Mouse (Mus musculus): Measurements from ENCODE around the gene Foxn3.
A peak's percentile ranks its signal among the peaks of the same experiment; 100 is the strongest.
"Not testable (repeated sequence)": the region's sequence is repeated elsewhere in the genome, so short reads cannot be mapped to it uniquely, and the experiment has no call there.

Foxn3 gene

DNA sequence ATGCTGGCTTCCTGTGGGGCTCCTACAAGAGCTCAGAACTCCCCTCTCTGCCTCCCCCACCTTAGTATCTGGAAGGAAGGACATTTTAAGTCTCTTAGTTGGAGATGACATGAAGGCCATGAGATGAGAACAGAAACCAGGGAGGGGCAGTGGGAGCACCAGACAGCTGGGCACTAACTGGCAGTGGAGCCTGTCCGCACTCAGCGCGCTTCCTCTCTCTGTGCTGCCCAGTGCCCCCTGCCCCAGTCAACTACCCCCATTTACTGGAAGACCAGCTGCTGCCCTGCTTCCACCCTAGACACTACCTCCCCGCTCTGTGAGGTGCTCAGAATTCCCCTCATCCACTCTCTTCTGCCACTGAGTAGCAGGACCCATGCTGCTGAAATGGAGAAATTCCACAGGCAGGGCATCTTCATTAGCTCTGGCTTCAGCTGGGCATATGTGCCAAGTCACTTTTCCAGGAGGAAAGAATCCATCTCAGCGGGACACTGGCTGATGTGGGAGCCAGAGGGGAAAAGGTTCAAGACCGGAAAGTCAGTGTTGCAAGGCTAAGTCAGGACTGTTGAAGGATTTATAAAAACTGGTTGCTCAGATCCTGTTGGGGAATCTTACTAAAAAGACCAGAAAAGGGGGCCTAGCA, 335.9 kb downstream of the Foxn3 start:
- no peak for DNase-seq (ENCODE audit: low read depth, low spot score)

DNA sequence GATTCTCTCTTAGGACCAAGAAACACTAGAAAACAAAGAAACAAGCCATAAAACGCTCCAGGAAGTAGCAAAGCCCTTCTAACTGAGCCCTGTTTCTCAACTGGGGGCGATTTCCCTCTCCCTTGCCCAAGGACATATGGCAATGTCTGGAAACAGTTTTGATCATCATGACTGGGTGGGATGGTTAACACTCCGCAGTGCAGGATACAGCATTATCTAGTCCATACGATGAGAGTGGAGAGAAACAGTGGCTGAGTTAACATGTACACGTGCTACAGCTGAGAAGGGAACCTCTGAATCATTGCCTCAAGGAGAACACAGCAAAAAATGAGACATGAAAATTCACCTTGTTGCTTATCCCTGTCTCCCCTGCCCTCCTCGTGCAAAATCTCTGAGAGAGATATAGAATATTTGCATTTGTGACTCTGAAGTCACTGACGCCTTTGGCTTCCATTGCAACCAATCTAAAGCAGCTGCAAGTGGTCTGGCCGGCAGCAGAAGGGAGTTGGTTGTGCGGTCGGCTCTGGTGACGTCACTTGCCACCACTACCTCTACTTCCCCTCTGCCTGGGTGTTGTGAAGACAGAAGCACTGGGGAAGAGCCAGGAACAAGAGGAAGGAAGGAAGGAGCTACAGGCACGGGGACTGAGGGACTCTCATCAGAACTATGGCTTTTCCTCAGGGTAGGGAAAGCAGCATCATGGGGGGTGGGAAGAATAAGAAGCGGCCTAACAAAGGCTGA, 338.3 kb downstream of the Foxn3 start:
- no peak for DNase-seq (ENCODE audit: low read depth, low spot score)

DNA sequence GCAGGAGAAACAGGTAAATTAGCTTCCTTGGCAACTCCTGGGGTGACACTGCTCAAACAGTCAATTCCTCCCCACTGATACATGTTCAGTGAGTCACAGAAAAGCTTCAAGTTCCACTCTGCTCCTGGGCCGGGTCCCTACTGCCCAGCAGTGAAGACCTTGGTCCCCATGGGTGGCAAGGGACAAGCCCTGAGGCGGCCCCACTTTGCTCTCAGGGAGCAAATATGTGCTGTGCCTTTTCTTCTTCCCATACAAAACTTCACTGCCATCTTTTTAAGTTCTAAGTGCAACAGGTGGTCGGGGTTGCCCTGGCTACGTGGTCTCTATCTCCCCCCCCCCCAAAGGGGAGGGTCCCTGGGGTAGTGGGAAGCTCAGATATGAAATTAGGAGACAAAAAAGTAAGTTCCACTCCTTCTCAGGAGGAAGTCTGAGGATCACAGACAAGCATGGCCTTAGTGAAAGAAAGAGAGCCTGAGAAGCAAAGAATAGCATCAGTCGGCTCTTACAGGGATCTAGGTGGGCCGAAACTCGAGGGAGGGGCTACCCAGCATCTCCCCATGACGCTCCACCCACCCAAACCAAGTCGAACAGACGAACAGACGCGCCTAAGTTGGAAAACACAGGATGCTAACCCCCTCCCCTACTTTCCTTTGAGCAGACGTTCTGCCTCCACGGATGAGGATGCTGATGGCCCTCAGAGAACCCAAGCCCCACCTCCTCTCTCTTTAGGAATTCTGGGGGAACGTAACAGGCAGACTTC, 342.1 kb downstream of the Foxn3 start:
- no peak for DNase-seq (ENCODE audit: low read depth, low spot score)

DNA sequence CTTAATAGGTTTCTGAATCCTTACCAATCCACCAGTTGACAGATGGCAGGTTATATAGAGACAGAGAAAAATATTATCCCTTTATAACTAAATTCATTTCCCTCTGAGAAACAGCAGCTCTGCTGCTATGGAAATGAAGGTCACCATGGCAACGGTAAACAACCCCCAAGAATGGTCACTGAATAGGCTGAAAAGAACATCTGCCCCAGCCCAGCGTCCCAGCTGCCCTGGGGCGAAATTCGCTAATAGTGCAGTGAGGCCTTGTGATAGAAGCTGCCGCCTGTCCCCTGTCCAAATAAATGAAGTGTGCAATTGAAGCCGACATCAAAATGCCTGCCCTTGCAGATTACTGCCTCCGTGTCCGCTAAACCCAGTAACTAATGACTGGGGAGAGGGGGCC, 343.0 kb downstream of the Foxn3 start:
- DNase-seq (ENCODE audit: low read depth, low spot score), result no peak

DNA sequence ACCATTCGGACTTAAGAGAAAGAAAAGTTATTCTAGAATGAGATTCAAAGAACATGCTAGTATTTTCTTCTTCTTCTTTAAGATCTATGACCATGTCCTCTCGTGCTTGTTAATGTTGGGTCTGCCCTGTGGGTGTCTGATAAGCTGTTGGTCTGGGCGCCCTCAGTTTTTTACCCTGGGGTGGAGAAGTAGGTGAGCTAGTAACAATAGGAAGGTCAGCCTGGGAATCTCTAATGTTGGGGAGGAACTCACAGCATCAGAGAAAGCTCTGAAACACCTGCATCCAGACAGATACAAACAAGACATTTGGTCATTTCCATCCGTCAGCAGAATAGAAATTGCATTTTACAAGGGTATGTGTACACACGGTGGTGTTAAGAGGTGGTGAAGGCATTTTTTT, 343.6 kb downstream of the Foxn3 start:
- DNase-seq (ENCODE audit: low read depth, low spot score), result no peak

DNA sequence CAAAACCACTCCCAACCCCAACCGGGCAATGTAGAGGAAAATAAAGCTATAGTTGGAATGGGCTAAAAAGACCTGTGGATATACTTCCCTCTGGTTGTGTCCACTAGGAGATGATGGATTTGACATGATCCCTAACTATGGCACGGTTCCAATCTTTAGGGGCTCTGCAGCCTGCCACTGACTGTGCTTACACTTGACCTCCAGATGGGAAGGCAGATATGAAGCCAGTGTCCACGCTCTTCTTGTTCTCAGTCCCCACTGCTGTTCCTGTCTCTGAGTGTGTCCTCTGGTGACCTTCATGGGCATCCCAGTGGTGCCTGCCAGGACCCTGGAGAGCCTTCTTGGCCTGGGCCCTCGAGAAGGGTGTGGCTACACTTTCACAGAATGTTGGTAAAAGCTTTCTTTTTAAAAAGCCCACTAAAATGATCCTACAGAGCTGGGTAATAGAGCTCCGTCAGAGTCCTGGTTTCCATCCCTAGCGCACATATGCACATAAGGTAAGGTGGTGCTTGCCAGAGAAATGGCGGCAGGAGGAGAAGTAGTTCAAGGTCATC, 346.2 kb downstream of the Foxn3 start:
- DNase-seq (ENCODE audit: low read depth, low spot score), result no peak

DNA sequence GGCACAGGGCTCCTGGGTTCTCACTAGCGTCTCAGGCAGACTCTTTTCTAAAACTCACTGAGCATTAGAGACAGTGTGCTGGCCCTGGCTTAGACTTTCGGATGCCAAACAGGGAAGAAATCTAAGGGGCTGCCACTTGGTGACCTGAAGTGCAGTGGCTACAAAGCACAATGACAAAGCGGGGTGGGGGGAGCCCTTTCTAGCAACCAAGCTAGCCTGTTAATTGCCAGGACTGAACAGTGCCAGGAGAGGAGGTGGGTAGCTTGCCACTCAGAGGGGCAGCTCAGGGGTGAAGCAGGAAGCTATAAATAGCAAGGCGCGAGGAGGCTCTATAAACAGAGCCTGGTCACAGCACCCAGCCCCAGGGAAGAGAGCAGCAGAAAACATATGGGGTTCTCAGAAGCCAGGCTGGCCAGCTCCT, 347.0 kb downstream of the Foxn3 start:
- no peak for DNase-seq (ENCODE audit: low read depth, low spot score)

DNA sequence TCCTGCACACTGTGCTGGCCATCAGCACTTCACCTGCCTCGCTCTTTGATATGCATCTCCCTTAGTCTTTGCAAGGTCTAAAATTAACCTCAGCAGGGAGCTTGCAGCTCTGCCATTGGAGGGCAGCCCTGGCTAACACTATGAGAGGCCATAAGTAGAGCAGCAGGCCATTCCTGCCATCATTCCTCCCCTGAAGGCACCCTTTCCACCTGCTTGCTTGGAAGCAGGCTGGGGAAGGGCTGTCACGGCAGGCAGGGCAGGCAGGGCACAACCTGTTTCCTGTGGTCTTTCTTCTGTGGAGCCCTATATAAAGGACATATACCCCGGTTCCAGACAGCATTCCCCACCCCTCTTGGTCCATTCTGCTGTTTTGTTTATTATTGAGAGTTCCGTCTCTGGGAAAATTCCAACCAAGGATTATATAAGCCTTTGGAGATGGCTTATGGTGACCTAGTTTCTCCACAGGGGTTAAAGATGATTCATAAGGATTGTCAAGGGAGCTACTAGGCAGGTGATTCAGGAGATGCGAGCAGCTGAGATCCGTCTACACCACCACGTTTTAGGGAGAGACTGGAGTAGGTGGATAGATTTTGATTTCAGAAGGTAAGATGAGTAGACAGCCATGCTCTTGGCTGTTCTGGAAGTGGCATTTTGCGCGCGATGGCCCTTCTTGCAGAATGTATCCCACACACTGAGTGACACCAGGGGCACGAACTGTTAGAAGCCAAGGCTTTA, 347.7 kb downstream of the Foxn3 start:
- DNase-seq (ENCODE audit: low read depth, low spot score), result no peak

DNA sequence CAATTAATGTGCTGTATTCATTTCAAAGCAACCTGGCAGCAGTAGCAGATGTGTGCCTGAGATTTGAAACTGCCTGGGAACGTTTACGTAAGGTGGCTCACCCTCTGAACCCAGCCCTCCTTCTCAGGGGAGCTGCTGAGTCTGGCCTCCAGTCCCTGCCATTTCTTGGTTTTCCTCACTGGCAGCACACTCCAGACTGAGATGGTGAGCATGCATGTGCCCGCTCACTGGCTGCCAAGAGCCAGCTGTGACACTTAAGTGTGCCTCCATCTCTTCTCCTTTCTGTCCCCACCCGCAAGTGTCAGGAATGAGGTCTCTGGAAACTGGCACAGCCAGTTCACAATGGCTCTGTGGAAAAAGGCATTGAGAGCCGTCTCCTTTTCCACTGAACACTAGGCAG, 349.3 kb downstream of the Foxn3 start:
- DNase-seq (ENCODE audit: low read depth, low spot score), result no peak

DNA sequence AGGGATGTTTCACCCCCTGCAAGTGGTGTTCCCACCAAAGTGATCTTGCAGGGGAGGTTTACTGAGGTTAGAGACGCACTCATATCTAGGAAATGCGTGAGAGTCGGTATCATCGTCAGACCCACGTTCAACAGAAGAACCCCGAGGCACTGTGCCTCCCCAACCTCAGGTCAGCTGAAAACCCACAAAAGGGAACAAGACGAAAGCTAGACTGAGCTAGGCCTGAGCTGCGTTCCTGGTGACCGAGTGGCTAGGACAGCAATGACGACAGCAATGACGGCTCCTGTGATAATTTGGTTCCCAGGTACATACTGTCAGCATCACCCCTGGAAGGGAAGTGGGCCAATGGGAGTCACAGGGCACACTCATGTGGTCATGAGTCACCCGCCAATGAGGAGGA, 350.2 kb downstream of the Foxn3 start:
- DNase-seq (ENCODE audit: low read depth, low spot score), result no peak

DNA sequence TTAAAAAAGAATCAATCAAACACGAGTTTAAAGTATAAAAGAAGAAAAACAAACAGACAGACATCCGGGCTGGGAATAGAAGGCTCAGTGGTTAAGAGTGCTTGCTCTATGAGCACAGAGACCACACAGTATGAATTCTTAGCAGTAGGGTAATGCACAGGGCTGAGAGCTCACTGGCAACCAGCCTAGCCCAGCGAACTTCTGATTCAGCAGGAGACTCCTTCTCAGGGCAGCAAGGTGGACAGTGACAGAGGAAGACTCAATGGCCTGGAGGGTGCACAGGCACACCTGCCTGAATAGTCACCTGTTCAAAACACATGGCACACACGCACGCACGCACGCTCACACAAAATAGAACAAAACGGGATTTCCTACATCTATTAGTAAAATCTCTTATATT, 353.6 kb downstream of the Foxn3 start:
- no peak for DNase-seq (ENCODE audit: low read depth, low spot score)

DNA sequence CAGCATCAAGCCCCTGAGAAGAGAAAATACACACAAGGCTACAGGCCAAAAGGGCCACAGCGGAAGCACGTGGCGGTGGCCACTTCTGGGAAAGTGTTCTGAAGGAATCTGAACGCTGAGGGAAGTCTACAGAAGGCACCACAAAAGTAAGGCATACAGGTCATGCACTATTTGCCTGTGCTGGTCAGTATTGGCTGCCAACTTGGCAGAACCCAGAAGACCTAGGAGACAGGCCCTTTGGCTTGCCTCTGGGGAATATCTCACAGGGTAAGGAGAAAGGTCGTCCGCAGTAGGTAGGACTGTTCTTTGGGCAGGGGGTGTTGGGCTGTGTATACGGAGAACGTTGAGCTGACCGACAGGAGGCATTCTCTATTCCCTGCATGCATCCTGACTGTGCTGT, 355.1 kb downstream of the Foxn3 start:
- no peak for DNase-seq (ENCODE audit: low read depth, low spot score)

DNA sequence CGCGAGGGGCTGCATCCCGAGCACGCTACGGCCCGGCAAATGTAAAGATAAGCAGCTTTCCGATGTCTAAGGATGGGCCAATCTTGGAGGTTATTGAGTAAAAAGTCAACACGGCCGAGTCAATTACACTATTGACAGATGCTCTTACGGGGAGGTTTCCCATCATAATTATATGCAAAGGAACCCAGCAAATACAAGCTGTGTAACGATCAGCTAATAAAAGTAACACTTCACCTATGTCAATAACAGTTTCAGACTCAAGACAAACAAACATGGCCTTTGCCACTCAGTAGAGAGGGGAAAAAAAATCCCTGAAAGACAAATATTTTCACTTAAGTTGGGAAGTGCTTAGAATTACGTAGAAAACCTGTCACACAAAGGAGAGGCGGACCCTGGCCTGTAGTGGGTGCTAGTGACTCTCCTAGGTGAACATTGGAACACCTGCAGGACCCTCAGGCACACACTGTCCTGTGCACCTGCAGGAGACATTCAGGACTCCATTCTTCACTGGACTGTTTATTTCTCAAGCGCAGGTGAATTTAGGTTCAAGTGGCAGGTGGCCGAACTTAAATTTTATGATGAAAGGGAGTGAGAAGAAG, 356.3 kb downstream of the Foxn3 start:
- peak; percentile 52 for DNase-seq (ENCODE audit: low read depth, low spot score)

DNA sequence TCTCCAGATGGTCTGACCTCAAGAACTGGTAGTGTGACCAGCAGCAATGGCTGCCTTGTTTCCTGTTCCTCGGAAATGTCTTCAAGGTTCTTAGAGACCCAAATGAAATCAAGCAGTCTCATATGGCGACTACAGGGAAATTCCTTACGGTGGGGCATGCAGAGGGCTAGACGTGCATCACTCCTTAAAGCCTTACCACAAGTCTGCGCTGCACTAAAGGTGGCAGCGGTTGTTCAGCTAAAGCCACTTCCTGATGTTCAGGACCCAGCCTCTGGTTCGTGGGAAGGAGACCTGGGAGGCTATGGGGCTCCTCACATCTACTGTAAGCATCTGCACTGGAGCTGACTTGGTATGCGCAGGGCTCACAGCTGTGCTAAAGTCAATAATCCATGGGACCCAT, 357.6 kb downstream of the Foxn3 start:
- no peak for DNase-seq (ENCODE audit: low read depth, low spot score)

DNA sequence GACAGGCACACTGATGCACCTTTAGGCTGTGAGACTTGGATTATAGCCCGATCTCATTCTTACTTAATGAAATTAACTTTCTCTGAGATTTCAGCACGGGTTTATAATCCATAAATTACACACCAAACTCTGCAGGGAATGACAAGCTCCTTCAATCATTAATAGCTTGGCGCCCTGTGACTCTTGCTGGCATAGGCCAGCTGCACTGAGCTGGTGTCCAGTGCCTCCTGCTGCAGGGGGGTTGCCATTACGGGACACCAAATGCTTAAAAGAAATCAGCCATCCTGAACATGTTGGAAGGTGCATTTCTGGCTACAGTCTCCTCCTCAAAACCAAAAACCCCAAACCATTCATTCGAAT, 364.3 kb downstream of the Foxn3 start:
- DNase-seq (ENCODE audit: low read depth, low spot score), result no peak

DNA sequence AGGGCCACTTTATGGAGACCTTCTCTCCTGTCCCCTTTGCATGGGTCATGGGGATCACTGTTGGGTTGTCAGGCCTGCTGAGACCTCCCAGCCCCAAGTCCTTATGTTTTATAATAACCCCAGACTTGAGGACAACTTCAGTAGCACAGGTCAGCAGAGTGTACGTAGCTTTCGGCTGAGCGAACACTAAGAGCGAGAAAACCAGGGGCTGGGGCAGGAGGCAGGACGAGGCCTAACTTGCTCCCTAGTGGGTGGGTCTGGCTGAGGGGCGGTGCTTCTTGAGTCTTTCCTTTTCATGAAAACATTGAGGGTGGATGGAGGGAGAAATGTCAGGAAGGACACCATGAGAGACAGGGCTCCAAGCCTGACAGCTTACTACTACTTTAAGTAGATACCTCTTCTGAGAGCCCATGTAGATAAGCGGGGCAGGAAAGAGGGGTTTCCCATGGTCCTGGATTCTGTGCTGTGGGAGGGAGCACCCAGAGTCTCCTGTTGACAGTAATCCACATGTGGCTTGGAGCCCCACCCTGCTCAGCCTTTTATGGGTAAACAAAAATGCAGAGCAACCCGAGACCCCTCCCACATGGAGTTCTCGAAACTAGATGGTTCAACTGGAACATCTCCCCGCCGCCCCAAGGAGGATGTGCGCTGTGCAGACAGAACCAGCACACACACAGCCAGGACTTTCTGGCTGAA, 364.8 kb downstream of the Foxn3 start:
- DNase-seq (ENCODE audit: low read depth, low spot score), result no peak

DNA sequence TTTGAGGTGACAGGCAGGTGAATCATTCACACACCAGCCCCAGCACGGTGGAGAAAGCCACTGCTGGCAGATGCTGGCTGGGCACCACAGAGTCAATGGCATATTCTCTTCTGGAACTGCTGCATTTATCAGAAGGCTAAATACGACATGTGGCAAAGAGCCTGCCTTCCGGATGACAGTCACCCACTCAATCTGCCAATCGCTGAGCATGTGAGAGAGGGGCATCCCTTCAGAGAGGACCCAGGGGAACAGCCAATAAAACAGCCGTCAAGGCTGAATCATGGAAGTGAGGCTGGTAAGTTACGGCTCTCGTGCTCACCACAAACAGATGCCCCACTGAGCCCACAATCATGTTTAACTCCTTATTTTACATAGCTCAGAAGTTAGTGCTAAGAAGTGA, 366.4 kb downstream of the Foxn3 start:
- no peak for DNase-seq (ENCODE audit: low read depth, low spot score)

DNA sequence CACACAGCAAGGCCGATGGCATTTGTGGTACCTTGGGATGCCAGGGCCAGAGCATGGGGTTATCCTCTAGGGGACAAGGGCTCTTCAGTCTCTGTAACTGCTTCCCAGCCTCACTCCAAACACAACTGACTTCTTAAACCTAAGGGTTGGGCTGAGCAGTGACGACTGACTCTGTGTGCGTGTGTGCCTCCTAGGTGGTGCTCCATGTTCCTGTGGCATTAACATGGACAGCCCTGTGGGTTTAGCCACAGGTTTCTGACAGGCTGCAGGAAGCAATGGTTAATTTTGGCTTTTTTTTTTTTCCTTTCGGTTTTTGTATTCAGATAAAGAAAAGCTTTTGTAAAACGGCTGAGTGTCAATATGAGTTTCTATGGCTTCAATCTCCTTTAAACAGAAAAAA, 367.7 kb downstream of the Foxn3 start:
- DNase-seq (ENCODE audit: low read depth, low spot score), result no peak

DNA sequence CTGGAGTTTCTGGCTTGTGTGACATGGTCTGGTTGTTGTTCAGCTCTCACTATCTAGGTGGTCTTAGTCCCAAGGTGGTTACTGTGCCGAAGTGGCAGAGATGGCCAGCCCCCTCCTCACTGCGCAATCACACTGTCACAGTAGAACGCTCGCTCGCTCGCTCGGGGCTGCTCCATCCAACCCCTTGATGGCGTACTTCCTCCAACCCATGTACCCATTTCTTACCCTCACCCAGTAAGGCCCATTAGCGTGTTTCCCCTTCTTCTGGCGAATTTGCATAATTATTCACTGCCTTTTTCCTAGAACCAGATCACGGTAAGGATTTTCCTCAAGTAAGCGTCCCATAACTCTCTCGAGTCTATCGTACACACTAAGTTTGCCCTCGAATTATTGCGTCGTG, 369.3 kb downstream of the Foxn3 start:
- DNase-seq (ENCODE audit: low read depth, low spot score), result not testable (repeated sequence)

DNA sequence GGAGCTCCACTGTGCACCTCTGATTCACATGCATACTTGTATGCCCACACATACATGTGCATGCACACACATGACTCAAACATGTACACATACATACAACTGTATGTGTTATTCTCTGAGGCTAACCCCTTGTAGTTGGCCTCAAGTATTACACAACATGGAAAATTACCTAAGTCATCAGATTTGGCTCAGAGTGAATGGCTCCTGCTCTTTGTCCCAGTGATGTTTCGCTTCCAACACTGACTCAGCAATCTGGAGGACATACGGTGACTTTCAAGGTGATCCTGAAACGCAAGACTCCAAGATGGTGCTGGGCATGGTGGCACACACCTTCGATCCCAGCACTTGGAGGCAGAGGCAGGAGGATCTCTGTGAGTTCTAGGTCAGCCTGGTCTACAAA, 375.7 kb downstream of the Foxn3 start:
- no peak for DNase-seq (ENCODE audit: low read depth, low spot score)

DNA sequence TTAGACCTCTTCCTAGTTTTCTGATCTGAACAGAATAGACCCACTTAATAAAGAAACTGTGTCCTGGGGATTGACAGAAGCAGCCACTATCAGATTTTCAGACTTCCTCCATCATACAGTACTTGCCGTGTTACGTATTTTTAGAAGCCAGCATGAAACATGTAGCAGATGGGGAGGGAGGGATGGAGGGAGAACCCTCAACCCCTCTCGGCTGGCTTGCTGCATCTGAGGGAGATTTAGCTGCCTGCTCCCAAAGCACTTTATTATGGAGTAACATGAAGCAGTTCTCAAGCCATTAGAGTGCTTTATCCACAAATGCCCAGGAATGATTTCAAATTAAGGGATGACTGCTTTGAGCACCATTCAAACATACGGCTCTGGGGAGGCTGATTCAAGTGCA, 377.1 kb downstream of the Foxn3 start:
- DNase-seq (ENCODE audit: low read depth, low spot score), result no peak
